Mouse (Mus musculus) activated CD4-positive, CD25-positive, alpha-beta regulatory T cell, adult 9 weeks (primary cell): ENCODE measurements around the gene Akap17b. TPM values are rescaled to one million over a fixed set of nuclear protein-coding genes. Genes with fewer than 3 reads are reported as not detected.

ENCODE experiments used
- polyA plus RNA-seq: library from polyadenylated mRNA; unstranded; fragments of 100-300 nt; shearing (Covaris generic); gene quantifications from one replicate; pipeline ENCODE4 v1.2.1, GENCODE M21; 2017

The Akap17b gene
- polyA plus RNA-seq, result 1.2 TPM

GRCm38 (mm10) chrX:36644657-36645551 lies at the start of gene Akap17b:
Gene Akap17b, minus strand, starts transcription at chrX:36645395.

GRCm38 (mm10) chrX:36597707-36598389 lies 47.3 kb downstream of the Akap17b start, which contains the start of gene Pgrmc1:
Gene Pgrmc1, plus strand, starts transcription at chrX:36598206.

Other genes with a start within 250 kb of the Akap17b start
- not detected for gene Gm6268, start 244.1 kb downstream of the Akap17b start, polyA plus RNA-seq
- not detected for gene Gm14569, start 153.6 kb downstream of the Akap17b start, polyA plus RNA-seq
- 75.8 TPM for gene Pgrmc1, start 47.2 kb downstream of the Akap17b start, polyA plus RNA-seq
- gene Slc25a43, start 98.3 kb upstream of the Akap17b start, polyA plus RNA-seq, result 0.77 TPM
- 771 TPM for gene Slc25a5, start 150.3 kb upstream of the Akap17b start, polyA plus RNA-seq
- gene Ube2a, start 228.5 kb upstream of the Akap17b start, polyA plus RNA-seq, result 128 TPM
- gene C330007P06Rik, start 228.7 kb upstream of the Akap17b start, polyA plus RNA-seq, result 26.2 TPM